Mouse (Mus musculus) forebrain, embryonic 13.5 days (tissue): ENCODE measurements around the gene Dnajc4. TPM values are rescaled to one million over a fixed set of nuclear protein-coding genes. Genes with fewer than 3 reads are reported as not detected.

ENCODE experiments used
- ATAC-seq: fragments of 200-750 bp; cut with Nextera tagmentation; 2 replicates; pipeline ENCODE4 v1.8.0; 2017
- H3K27ac ChIP-seq: fragments of 300-500 bp; sonication (generic); 2 replicates; pipeline ENCODE4 v1.5.1; 2015; ENCODE audit warnings: inconsistent platforms, mild to moderate bottlenecking, moderate library complexity
- H3K27me3 ChIP-seq: fragments of 300-500 bp; sonication (generic); 2 replicates; pipeline ENCODE4 v1.6.1; 2015; ENCODE audit warnings: mild to moderate bottlenecking, inconsistent platforms
- H3K36me3 ChIP-seq: fragments of 300-500 bp; sonication (generic); 2 replicates; pipeline ENCODE4 v1.6.1; 2015; ENCODE audit warnings: mild to moderate bottlenecking, inconsistent platforms; ENCODE audit not compliant: poor library complexity, severe bottlenecking
- H3K4me1 ChIP-seq: fragments of 300-500 bp; sonication (generic); 2 replicates; pipeline ENCODE4 v1.6.1; 2015; ENCODE audit warnings: inconsistent platforms
- H3K4me2 ChIP-seq: fragments of 300-500 bp; sonication (generic); 2 replicates; pipeline ENCODE4 v1.6.1; 2015; ENCODE audit warnings: inconsistent platforms, mild to moderate bottlenecking, moderate library complexity
- H3K4me3 ChIP-seq: fragments of 300-500 bp; sonication (generic); 2 replicates; pipeline ENCODE4 v1.5.1; 2015; ENCODE audit warnings: mild to moderate bottlenecking, inconsistent platforms
- H3K9ac ChIP-seq: fragments of 300-500 bp; sonication (generic); 2 replicates; pipeline ENCODE4 v1.6.1; 2015; ENCODE audit warnings: mild to moderate bottlenecking, inconsistent platforms
- H3K9me3 ChIP-seq: fragments of 300-500 bp; sonication (generic); replicated peaks from 2 replicates; pipeline ENCODE4 v1.6.1; 2016; ENCODE audit warnings: inconsistent platforms
- WGBS: fragments of 180-500 bp; shearing (Covaris S2); methylation state at CpG from one replicate; pipeline ENCODE4 v1.1.7; 2015; 5-methylcytosine and 5-hydroxymethylcytosine counted together
- polyA plus RNA-seq: library from polyadenylated mRNA; unstranded; fragments of >200 nt; fragmentation: Nextera tagmentation; extraction: Ambion mirVana; gene quantifications from 2 replicates; pipeline ENCODE4 v1.2.1, GENCODE M21; 2015

The Dnajc4 gene
- polyA plus RNA-seq, 1 experiment from 2014 or later, result 19.1 TPM

DNA sequence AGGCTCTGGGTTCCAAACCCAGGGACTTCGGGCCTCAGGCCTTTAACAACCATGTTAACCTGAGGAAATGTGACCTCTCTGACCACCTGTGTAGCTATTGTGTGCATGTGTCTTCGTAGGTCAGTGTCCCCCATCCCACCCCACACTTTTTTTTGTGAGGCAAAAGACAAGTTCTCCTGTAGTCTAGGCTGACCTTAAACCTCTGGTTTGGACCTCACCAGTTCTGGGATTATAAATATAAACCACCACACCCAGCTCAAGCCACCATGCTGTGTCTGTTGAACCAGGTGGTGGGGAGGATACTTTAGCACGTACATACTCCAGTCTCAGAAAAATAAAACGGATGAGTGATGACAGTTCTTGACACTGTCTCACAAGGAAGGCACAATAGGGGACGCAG, 42.4 kb downstream of the Dnajc4 start:
- peaks cover 16% of the 10 kb centered on the region for H3K36me3 ChIP-seq
- no peak for ATAC-seq
- peaks cover 27% of the 10 kb centered on the region for H3K4me1 ChIP-seq
- H3K27ac ChIP-seq, result peak overlapping the region; percentile 97; the same call in 1 of the 2 replicates
- no peaks in the 10 kb centered on the region for H3K9me3 ChIP-seq
- peak overlapping the region; percentile 60 for H3K4me3 ChIP-seq
- H3K27me3 ChIP-seq, result no peaks in the 10 kb centered on the region
- H3K9ac ChIP-seq, result peak overlapping the region; percentile 84
- peak overlapping the region; percentile 98 for H3K4me2 ChIP-seq
- WGBS, result 54% methylated on average over 5 of the region's 5 CpGs

DNA sequence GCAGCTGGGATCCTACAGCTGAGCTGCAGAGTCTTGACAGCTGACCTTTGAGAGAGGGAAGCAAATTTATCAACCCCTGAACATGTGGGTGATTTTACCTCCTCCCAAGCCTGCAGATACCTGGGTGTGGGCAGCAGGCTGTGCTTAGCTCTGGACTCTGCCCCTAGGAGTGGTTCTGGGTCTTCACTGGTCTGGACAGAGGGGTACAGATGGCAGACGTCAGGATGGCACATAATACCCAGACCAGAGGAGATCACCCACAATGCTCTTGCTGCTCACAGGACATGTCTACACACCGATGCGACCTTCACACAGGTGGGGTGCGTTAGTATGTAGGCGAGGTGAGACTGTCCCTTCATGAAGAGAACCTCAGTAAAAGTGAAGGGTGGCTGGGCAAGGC, 42.8 kb downstream of the Dnajc4 start:
- Histone ChIP-seq H3K27ac (no peak overlapping the region), H3K4me3 (no peak overlapping the region)

DNA sequence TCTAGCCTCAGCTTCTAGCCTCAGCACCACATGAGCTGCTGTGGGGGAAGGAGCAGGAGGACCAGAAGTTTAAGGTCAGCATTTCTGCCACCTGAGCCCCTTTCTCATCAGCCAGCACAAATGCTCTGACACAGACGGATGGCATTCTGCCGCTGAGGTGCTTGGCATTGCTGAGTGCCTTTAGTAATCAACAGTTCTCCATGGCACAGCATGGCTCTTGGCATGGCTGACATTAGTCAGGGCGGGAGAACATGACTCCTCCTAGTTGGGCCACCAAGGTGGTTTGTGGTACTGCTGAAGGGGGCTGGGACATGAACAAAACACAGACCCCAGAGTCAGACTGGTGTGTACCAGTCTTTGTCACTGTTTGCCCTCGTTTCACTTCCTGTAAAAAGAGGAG, 44.2 kb downstream of the Dnajc4 start:
- no peak overlapping the region for H3K4me2 ChIP-seq
- no peaks in the 10 kb centered on the region for H3K27me3 ChIP-seq
- no peaks in the 10 kb centered on the region for H3K9me3 ChIP-seq
- ATAC-seq, result no peak
- H3K4me1 ChIP-seq, result peaks cover 27% of the 10 kb centered on the region
- peaks cover 15% of the 10 kb centered on the region for H3K36me3 ChIP-seq
- no peak overlapping the region for H3K27ac ChIP-seq
- WGBS, result 79% methylated on average over 4 of the region's 4 CpGs
- H3K9ac ChIP-seq, result 0 out of 2 replicates have a peak overlapping the region, but pooled peaks have one; percentile 12
- no peak overlapping the region for H3K4me3 ChIP-seq

More for the DNA sequence above, 42.8 kb downstream of the Dnajc4 start:
- ATAC-seq, result no peak
- H3K27me3 ChIP-seq, result no peaks in the 10 kb centered on the region
- H3K9ac ChIP-seq, result no peak overlapping the region
- H3K36me3 ChIP-seq, result peaks cover 15% of the 10 kb centered on the region
- peak overlapping the region; percentile 98; the same call in 1 of the 2 replicates for H3K4me2 ChIP-seq
- peaks cover 27% of the 10 kb centered on the region for H3K4me1 ChIP-seq
- WGBS, result 90% methylated on average over 5 of the region's 5 CpGs
- H3K9me3 ChIP-seq, result no peaks in the 10 kb centered on the region

DNA sequence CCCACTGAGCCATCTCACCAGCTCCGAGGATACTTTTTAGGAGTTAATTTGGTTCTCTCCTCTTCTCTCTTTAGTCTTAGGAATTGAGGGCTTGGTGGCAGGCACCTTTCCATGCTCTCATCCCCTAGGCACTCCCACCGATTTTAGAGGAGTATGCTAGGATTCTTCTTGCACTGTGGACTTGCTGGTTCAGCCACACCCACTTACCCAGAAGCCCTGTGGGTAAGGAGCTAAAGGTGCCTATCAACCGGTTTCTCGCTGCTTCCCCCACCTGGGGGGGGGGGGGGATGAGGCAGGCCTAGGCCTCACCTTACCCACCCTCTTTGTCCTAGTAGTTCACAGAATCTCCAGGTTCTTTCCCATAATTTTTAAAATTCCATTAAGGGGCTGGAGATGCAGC, 44.6 kb downstream of the Dnajc4 start:
- Histone ChIP-seq H3K27ac (no peak overlapping the region), H3K4me2 (no peak overlapping the region), H3K9me3 (no peaks in the 10 kb centered on the region), H3K4me3 (no peak overlapping the region), H3K9ac (0 out of 2 replicates have a peak overlapping the region, but pooled peaks have one; percentile 12), H3K36me3 (peaks cover 15% of the 10 kb centered on the region), H3K27me3 (no peaks in the 10 kb centered on the region), H3K4me1 (peaks cover 27% of the 10 kb centered on the region)
- ATAC-seq, result no peak
- 54% methylated on average over 4 of the region's 4 CpGs for WGBS

DNA sequence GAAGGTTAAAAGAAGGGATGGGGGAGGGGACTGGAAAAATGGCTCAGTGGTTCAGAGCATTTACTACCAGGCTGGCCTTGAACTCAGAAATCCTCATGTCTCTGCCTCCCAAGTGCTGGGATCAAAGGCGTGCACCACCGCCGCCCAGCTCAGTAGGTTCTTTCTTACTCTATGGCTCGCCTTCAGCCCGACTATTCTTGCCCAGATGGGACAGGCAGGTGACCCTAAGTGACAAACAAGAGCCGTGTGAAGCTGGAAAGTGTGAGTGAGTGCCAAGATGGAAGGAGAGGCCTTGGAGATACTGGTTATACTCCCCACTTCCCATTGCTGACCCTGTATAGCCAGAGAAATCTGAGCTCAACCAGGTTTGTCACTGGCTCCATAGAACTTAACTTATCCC, 48.7 kb downstream of the Dnajc4 start:
- ATAC-seq, result no peak
- Histone ChIP-seq H3K9ac (no peak overlapping the region), H3K4me2 (no peak overlapping the region), H3K9me3 (no peaks in the 10 kb centered on the region), H3K36me3 (peaks cover 10% of the 10 kb centered on the region), H3K4me3 (no peak overlapping the region), H3K4me1 (peaks cover 32% of the 10 kb centered on the region), H3K27ac (no peak overlapping the region), H3K27me3 (no peaks in the 10 kb centered on the region)
- 90% methylated on average over 6 of the region's 6 CpGs for WGBS

DNA sequence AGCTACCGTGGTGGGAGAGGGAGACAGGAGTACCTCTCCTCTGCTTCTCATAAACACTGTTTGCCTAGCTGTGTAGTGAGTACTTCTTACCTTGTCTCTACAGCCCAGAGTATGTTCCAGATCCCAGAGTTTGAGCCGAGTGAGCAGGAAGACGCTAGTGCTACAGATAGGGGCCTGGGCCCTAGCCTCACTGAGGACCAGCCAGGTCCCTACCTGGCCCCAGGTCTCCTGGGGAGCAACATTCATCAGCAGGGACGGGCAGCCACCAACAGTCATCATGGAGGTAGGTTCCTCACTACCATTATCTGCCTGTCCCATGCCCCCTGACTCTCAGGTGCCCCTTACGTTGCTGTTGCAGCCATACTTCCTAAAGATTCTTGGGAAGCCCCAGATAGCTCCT, 49.6 kb downstream of the Dnajc4 start:
- no peak for ATAC-seq
- Histone ChIP-seq H3K36me3 (peaks cover 10% of the 10 kb centered on the region), H3K4me2 (peak overlapping the region; percentile 99), H3K27me3 (peaks cover 4% of the 10 kb centered on the region; the same call in 1 of the 2 replicates), H3K9me3 (no peaks in the 10 kb centered on the region), H3K4me1 (peaks cover 41% of the 10 kb centered on the region), H3K27ac (peak overlapping the region; percentile 90), H3K4me3 (peak overlapping the region; percentile 86), H3K9ac (peak overlapping the region; percentile 95)
- 25% methylated on average over 5 of the region's 5 CpGs for WGBS

DNA sequence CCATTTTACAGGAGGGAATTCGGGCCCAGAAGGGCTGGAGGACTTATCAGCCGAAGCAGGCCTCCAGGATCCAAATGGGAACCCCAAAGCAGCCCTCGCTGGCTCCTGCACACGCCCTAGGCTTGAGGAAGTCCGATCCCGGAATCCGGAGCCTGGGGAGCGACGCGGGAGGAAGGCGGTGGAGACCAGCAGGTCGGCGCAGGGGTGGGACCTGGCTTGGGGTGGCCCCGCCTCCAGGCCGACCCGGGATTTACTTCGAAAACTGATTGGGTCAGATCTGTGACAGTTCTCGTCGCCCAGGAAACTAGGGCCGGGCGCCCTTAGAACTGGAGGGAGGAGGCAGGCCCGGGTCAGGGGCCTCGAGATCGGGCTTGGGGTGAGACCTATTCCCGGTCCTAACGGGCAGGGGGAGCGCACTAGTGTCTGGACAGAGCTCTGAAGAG, 50.1 kb downstream of the Dnajc4 start, which contains the start of gene Gpr137:
Gpr137 (minus strand) TSS at position 232 of the 443 bp plus-strand sequence.
- Histone ChIP-seq H3K27ac (peak within 1 kb of the TSS; percentile 90), H3K4me2 (peak within 1 kb of the TSS; percentile 99), H3K9ac (peak within 1 kb of the TSS; percentile 95), H3K9me3 (no peaks in the 10 kb centered on the region), H3K27me3 (peaks cover 4% of the 10 kb centered on the region; the same call in 1 of the 2 replicates), H3K4me1 (peaks cover 43% of the 10 kb centered on the region), H3K36me3 (peaks cover 10% of the 10 kb centered on the region), H3K4me3 (peak within 1 kb of the TSS; percentile 86)
- WGBS, result under 1% methylated on average over 27 of the region's 27 CpGs
- ATAC-seq, result peak; percentile 84

DNA sequence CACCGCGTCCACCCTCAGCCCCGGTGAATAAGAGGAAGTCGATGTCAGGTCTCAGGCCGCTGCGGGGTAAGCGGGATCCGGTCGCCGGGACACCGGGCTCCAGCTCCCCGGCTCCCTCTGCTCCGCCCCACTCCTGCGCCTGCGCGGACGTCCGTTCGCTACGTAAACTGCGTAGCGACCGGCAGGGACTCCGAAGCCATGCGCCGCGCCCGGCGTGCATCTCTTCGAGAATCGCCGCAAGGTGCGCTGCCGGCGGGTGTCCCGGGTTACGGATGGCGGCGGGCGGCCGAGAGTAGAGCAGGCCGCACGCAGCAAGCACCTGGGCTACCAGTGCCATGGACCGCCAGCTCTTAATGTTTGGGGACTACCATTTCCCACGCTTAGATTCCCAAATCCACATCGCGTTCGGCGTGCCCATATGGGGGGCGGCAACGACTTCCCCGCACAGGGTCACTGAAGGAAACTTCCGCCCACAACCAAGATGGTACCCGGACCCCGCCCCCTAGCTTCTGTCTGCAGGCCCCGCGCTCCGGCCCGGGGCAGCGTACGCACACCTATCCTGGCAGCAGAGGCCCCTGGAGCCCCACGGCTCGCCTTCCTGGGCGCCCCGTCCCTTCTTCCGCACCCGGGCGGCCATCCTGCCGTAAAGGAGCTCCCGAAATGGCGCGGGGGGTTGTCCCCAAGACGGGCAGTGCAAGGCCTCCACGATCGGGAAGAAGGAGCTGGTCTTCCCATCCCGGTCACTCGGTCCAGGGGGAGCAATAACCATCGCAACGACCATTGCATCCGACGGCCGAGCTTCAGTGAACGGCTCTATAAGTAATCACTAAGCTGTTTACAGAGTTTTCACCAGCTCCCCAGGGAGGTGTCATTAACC, 50.8 kb downstream of the Dnajc4 start, which contains the start of gene Bad:
Bad (plus strand) TSS at position 490 of the 877 bp plus-strand sequence.
- WGBS, result 0% methylated on average over 81 of the region's 83 CpGs
- Histone ChIP-seq H3K4me1 (peaks cover 43% of the 10 kb centered on the region), H3K4me3 (peak within 1 kb of the TSS; percentile 86), H3K9ac (peak within 1 kb of the TSS; percentile 95), H3K27ac (peak within 1 kb of the TSS; percentile 90), H3K36me3 (peaks cover 10% of the 10 kb centered on the region), H3K4me2 (peak within 1 kb of the TSS; percentile 99), H3K27me3 (peaks cover 4% of the 10 kb centered on the region; the same call in 1 of the 2 replicates), H3K9me3 (no peaks in the 10 kb centered on the region)
- ATAC-seq, result peak; percentile 90

DNA sequence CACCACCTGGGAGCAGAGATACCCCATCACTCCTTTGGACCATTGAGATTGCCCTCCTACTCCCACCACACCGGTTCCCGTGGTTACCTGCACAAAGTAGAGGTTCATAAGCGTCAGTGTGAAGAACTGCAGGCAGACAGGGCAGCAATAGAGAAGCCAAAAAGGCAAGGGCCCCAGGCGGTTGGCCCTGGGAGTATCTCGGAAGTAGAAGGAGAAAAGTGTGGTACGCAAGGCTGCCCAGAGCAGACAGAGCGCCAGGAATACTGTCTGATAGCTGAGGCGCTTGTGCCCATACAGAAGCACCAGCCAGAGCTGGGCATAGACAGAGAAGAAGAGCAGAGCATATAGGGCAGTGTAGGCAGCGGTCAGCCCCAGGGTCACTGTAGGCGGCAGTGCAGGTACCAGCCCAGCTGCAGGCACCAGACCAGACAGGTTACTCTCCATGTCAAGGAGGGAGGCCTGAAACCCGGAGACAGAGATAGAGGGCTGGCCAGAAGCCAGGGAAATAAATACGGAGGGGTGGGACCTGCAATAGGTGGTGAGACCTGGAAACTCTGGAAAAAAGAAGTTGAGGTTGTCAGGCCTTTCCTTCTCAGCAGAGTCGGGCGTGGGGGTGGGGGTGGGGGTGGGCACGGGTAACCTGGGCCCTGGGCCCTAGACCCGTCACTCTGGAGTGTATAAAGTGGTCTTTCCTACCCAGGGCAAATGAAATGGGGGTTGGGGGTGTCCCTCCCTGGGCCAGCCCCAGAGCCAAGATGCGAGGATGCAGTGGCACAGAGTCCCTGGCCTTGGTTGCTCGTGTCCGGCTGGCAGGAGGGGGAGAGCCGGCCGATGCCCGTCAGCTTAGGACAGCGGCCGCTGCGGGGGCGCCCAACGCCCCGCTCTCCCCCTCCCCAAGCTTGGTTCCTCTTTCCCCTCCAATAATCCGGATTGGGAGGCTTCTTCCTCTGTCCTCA, 51.7 kb downstream of the Dnajc4 start:
- H3K4me1 ChIP-seq, result peaks cover 43% of the 10 kb centered on the region
- H3K27ac ChIP-seq, result peak overlapping the region; percentile 59; the same call in 1 of the 2 replicates
- peak overlapping the region; percentile 95 for H3K9ac ChIP-seq
- H3K27me3 ChIP-seq, result peaks cover 12% of the 10 kb centered on the region
- WGBS, result 21% methylated on average over 28 of the region's 29 CpGs
- ATAC-seq, result peak; percentile 25
- no peaks in the 10 kb centered on the region for H3K9me3 ChIP-seq
- H3K4me2 ChIP-seq, result peak overlapping the region; percentile 99
- H3K36me3 ChIP-seq, result peaks cover 8% of the 10 kb centered on the region
- H3K4me3 ChIP-seq, result peak overlapping the region; percentile 86

DNA sequence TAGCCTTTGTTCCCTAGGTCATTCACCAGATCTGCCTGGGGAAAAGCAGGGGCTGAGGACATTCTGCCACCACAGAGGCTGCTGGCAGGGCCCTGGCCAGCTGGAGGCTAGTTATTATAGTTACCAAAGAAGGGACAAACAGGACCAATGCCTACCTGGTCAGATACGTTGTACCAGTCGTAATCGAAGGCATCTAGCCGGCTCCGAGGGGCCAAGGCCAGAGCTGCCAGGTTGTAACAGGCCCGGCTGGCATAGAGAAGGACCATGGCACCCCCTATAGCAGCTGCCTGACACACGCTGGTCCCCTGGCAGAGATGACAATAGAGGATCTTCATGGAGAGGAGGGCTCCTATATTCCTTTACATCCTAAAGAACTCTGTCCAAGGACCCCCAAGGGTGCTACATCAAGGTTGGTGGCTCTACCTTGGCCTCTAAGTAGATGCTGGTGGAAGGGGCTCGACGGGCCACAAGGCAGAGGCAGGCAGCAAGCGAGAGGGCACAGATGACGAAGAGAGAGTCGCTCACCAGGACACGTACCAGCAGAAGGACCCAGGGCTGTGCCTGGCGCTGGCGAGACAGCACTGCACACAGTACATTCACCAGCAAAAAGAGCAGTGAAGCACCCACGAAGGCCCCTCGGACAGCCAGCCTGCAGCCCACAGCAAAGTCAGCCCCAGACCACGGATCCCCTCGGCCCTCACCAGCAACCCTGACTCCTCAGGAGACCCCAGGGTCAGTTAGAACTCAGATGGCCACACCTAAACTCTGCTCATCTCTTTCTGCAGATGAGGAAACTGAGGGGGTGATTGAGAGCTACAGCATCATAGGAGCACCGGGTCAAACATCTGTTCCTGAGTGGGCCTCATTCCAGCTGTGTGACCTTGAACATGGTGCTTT, 53.0 kb downstream of the Dnajc4 start:
- H3K4me1 ChIP-seq, result peaks cover 43% of the 10 kb centered on the region
- H3K4me3 ChIP-seq, result 0 out of 2 replicates have a peak overlapping the region, but pooled peaks have one; percentile 4
- 87% methylated on average over 20 of the region's 20 CpGs for WGBS
- H3K9me3 ChIP-seq, result no peaks in the 10 kb centered on the region
- H3K27me3 ChIP-seq, result peaks cover 25% of the 10 kb centered on the region
- H3K36me3 ChIP-seq, result no peaks in the 10 kb centered on the region
- H3K4me2 ChIP-seq, result peak overlapping the region; percentile 99
- H3K27ac ChIP-seq, result no peak overlapping the region
- H3K9ac ChIP-seq, result peak overlapping the region; percentile 48
- ATAC-seq, result no peak
